Mouse (Mus musculus): ENCODE results near the gene Mybl2. TPM values are rescaled to one million over a fixed set of nuclear protein-coding genes. Genes with fewer than 3 reads are reported as not detected.

Gene Mybl2
- polyA plus RNA-seq, 1 experiment = 59.3 TPM

DNA sequence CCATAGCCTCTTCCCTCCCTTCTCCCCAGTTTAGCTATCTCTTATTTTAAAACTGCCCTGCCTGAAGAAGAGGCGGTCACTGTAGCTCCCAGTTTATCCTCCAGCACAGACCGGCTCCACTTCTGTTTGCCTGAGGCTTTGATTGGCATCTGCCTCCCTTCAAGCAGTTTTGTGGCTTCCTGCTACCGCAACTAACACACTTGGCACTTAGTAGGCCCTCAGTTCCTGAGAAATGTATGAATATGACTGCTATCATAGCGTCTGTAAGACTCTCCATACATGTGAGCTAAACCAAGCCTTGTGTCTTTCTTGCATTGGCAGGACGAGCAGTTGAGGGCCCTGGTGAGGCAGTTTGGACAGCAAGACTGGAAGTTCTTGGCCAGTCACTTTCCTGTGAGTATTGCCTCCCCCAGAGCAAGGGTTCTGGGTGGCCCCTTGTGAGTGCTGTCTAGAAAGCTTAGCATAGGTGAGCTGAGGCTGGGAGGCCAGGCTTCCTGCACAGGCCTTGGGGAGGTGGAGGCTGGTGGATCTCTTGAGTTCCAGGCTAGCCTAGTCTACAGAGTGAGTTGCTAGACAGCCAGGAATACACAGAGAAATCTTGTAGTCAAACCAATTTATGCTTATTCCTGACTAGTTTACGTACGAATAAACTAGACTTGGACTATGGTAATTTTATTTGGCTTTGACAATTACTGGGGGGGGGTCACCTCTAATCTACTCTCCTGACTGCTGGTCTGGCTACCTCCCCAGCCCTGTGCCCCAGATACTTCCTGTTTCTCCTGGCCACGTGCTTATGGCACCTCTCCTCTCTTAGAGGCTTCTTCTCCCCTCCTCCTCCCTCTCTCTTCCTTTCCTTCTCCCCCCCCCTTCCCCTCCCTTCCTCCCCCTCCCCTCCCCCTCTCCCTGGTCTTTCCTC is 7.0 kb downstream of the Mybl2 start:
- no peak for TF ChIP-seq CTCF (IDR thresholded peaks at IDR 0.05; ENCODE audit: control insufficient read depth, insufficient read depth, low read length)
- TF ChIP-seq POLR2A (IDR thresholded peaks at IDR 0.05; ENCODE audit: borderline replicate concordance, control insufficient read depth, low read depth, low read length) = no peak
- Histone ChIP-seq H3K4me3 (replicated peaks; ENCODE audit: control insufficient read depth, low read depth, low read length) (no peak overlapping the region), H3K27ac (ENCODE audit: control insufficient read depth, insufficient read depth, low read depth, low read length, poor library complexity) (no peak overlapping the region), H3K4me1 (ENCODE audit: control insufficient read depth, insufficient read depth, low read length) (peaks cover 2% of the 10 kb centered on the region; the same call in 1 of the 2 replicates)
- WGBS = 59% methylated on average over 8 of the region's 8 CpGs

- TF ChIP-seq CTCF (IDR thresholded peaks at IDR 0.05; ENCODE audit: control insufficient read depth, insufficient read depth, low read length) (no peak), POLR2A (IDR thresholded peaks at IDR 0.05; ENCODE audit: borderline replicate concordance, control insufficient read depth, low read depth, low read length) (no peak)
- H3K4me1 ChIP-seq (ENCODE audit: control insufficient read depth, insufficient read depth, low read length) = no peaks in the 10 kb centered on the region
- H3K27ac ChIP-seq (ENCODE audit: control insufficient read depth, insufficient read depth, low read depth, low read length, poor library complexity) = no peak overlapping the region
- WGBS = 85% methylated on average over 6 of the region's 6 CpGs
- no peak overlapping the region for H3K4me3 ChIP-seq (replicated peaks; ENCODE audit: control insufficient read depth, low read depth, low read length)
Observed at GRCm38 (mm10) chr2:163062119-163062508, 7.6 kb downstream of the Mybl2 start.

GRCm38 (mm10) chr2:163066326-163066725 is 11.8 kb downstream of the Mybl2 start:
- TF ChIP-seq POLR2A (IDR thresholded peaks at IDR 0.05; ENCODE audit: borderline replicate concordance, control insufficient read depth, low read depth, low read length) (no peak), CTCF (IDR thresholded peaks at IDR 0.05; ENCODE audit: control insufficient read depth, insufficient read depth, low read length) (no peak)
- 89% methylated on average over 6 of the region's 6 CpGs for WGBS
- no peak overlapping the region for H3K27ac ChIP-seq (ENCODE audit: control insufficient read depth, insufficient read depth, low read depth, low read length, poor library complexity)
- no peaks in the 10 kb centered on the region for H3K4me1 ChIP-seq (ENCODE audit: control insufficient read depth, insufficient read depth, low read length)
- H3K4me3 ChIP-seq (replicated peaks; ENCODE audit: control insufficient read depth, low read depth, low read length) = no peak overlapping the region

DNA sequence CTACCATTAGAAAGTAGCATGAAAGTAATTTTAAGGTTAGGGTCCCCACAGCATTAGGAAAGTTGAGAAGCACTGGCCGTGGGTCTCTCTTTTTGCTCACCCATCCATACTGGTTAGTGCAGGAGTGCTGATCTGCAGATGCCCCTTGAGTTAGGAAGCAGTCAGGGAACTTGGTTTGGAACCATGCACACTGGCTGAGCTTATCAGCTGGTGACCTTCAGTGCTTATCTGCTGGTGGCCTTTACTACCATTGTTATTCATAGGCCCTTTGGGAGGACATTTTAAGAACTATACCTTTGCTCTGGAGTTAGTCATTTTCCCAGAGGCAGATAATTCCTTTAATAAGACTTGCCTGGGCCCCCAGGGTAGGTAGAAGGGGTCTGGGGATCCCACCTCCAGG is 12.7 kb downstream of the Mybl2 start:
- WGBS = 93% methylated on average over 1 of the region's 1 CpGs
- Histone ChIP-seq H3K27ac (ENCODE audit: control insufficient read depth, insufficient read depth, low read depth, low read length, poor library complexity) (no peak overlapping the region), H3K4me3 (replicated peaks; ENCODE audit: control insufficient read depth, low read depth, low read length) (no peak overlapping the region), H3K4me1 (ENCODE audit: control insufficient read depth, insufficient read depth, low read length) (no peaks in the 10 kb centered on the region)
- no peak for TF ChIP-seq POLR2A (IDR thresholded peaks at IDR 0.05; ENCODE audit: borderline replicate concordance, control insufficient read depth, low read depth, low read length)
- no peak for TF ChIP-seq CTCF (IDR thresholded peaks at IDR 0.05; ENCODE audit: control insufficient read depth, insufficient read depth, low read length)

- H3K4me1 ChIP-seq (ENCODE audit: control insufficient read depth, insufficient read depth, low read length) = no peaks in the 10 kb centered on the region
- H3K27ac ChIP-seq (ENCODE audit: control insufficient read depth, insufficient read depth, low read depth, low read length, poor library complexity) = no peak overlapping the region
- H3K4me3 ChIP-seq (replicated peaks; ENCODE audit: control insufficient read depth, low read depth, low read length) = no peak overlapping the region
- 85% methylated on average over 3 of the region's 3 CpGs for WGBS
- TF ChIP-seq CTCF (IDR thresholded peaks at IDR 0.05; ENCODE audit: control insufficient read depth, insufficient read depth, low read length) = no peak
- no peak for TF ChIP-seq POLR2A (IDR thresholded peaks at IDR 0.05; ENCODE audit: borderline replicate concordance, control insufficient read depth, low read depth, low read length)
Observed at GRCm38 (mm10) chr2:163070213-163070612, 15.7 kb downstream of the Mybl2 start.

- TF ChIP-seq CTCF (IDR thresholded peaks at IDR 0.05; ENCODE audit: control insufficient read depth, insufficient read depth, low read length) (no peak), POLR2A (IDR thresholded peaks at IDR 0.05; ENCODE audit: borderline replicate concordance, control insufficient read depth, low read depth, low read length) (no peak)
- Histone ChIP-seq H3K4me3 (replicated peaks; ENCODE audit: control insufficient read depth, low read depth, low read length) (no peak overlapping the region), H3K27ac (ENCODE audit: control insufficient read depth, insufficient read depth, low read depth, low read length, poor library complexity) (no peak overlapping the region), H3K4me1 (ENCODE audit: control insufficient read depth, insufficient read depth, low read length) (no peaks in the 10 kb centered on the region)
- WGBS = 91% methylated on average over 3 of the region's 3 CpGs
Observed at GRCm38 (mm10) chr2:163071590-163071989, 17.1 kb downstream of the Mybl2 start.

GRCm38 (mm10) chr2:163073023-163073757 is 18.7 kb downstream of the Mybl2 start:
- WGBS = 95% methylated on average over 9 of the region's 9 CpGs
- Histone ChIP-seq H3K4me3 (replicated peaks; ENCODE audit: control insufficient read depth, low read depth, low read length) (no peak overlapping the region), H3K4me1 (ENCODE audit: control insufficient read depth, insufficient read depth, low read length) (no peaks in the 10 kb centered on the region), H3K27ac (ENCODE audit: control insufficient read depth, insufficient read depth, low read depth, low read length, poor library complexity) (no peak overlapping the region)
- TF ChIP-seq POLR2A (IDR thresholded peaks at IDR 0.05; ENCODE audit: borderline replicate concordance, control insufficient read depth, low read depth, low read length) (no peak), CTCF (IDR thresholded peaks at IDR 0.05; ENCODE audit: control insufficient read depth, insufficient read depth, low read length) (no peak)

GRCm38 (mm10) chr2:163074006-163074405 is 19.5 kb downstream of the Mybl2 start:
- Histone ChIP-seq H3K4me1 (ENCODE audit: control insufficient read depth, insufficient read depth, low read length) (no peaks in the 10 kb centered on the region), H3K4me3 (replicated peaks; ENCODE audit: control insufficient read depth, low read depth, low read length) (no peak overlapping the region), H3K27ac (ENCODE audit: control insufficient read depth, insufficient read depth, low read depth, low read length, poor library complexity) (no peak overlapping the region)
- no peak for TF ChIP-seq CTCF (IDR thresholded peaks at IDR 0.05; ENCODE audit: control insufficient read depth, insufficient read depth, low read length)
- TF ChIP-seq POLR2A (IDR thresholded peaks at IDR 0.05; ENCODE audit: borderline replicate concordance, control insufficient read depth, low read depth, low read length) = no peak
- WGBS = 89% methylated on average over 7 of the region's 7 CpGs

All from bone marrow, adult 2 months (tissue).